Mouse (Mus musculus) bone marrow macrophage, adult 2 months (primary cell): Measurements from ENCODE around the gene Mslnl.

ENCODE experiments used
- CTCF ChIP-seq: IDR thresholded peaks from 2 replicates; pipeline ENCODE4 v1.5.1; 2012; ENCODE audit warnings: low read depth, mild to moderate bottlenecking, low read length, moderate library complexity
- POLR2A ChIP-seq: IDR thresholded peaks from 2 replicates; pipeline ENCODE4 v1.6.1; 2012; ENCODE audit warnings: mild to moderate bottlenecking, low read depth, low read length, borderline replicate concordance

DNA sequence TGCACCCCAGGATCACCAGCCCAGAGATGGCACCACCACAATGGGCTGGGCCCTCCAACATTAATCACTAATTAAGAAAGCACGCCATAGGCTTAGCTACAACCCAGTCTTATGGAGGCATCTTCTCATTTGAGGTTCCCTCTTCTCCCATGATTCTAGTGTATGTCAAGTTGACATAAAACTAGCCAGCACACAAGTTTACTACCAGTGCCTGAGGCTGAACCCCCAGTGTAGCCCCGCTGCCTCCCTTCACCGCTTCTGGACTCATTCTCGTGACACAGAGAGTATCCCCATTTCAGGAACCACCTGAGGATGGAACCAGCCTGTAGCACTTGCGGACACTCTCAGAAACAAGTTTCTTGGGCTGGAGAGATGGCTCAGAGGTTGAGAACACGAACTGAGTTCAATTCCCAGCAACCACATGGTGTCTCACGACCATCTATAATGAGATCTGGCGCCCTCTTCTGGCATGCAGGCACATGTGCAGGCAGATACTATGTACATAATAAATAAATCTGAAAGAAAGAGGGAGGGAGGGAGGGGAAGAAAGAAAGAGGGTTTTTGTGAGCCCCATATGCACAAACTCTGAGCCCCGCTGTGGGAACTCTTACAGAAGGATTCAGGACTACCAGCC, 34.9 kb upstream of the Mslnl start:
- TF ChIP-seq POLR2A: no peak
- peak; percentile 9; the same call in 1 of the 2 replicates for TF ChIP-seq CTCF
